In genomic region chr4:148468396-148468795, GRCm38 (mm10) we compare ENCODE assay signal across 18 mouse cellular contexts. TPM values are rescaled to one million over a fixed set of nuclear protein-coding genes. Genes with fewer than 3 reads are reported as not detected.
"Had no signal": no experiment of that assay in that cellular context is flagged by ENCODE, and none has a peak within 500 bp of the region (broad histone marks: within the 10 kb centered on the region; RNA-seq: fewer than 3 reads in every experiment).

No protein-coding gene starts in this region.

- H3K27ac ChIP-seq: intestine, embryonic 15.5 days; left cerebral cortex, adult 2 months; liver, embryonic 14.5 days; macrophage; midbrain, embryonic 12.5 days; midbrain, embryonic 15.5 days; neural tube, embryonic 12.5 days; neural tube, embryonic 15.5 days; stomach, embryonic 15.5 days had no signal

- H3K9ac ChIP-seq: intestine, embryonic 15.5 days; liver, embryonic 14.5 days; liver, postnatal 0 days; lung, embryonic 14.5 days; midbrain, embryonic 12.5 days; midbrain, embryonic 15.5 days; neural tube, embryonic 12.5 days; neural tube, embryonic 15.5 days; stomach, embryonic 15.5 days had no signal

- H3K9me3 ChIP-seq: intestine, embryonic 15.5 days; midbrain, embryonic 12.5 days; midbrain, embryonic 15.5 days; neural tube, embryonic 12.5 days; neural tube, embryonic 15.5 days; stomach, embryonic 15.5 days had no signal

- DNase-seq: layer of hippocampus, postnatal 36 days; liver, postnatal 0 days; lung, embryonic 14.5 days; right cerebral cortex, adult 18-20 months; right cerebral cortex, postnatal 14 days; right cerebral cortex, postnatal 4 days; spleen, adult 18-20 months; thymus, postnatal 25 days had no signal

- H3K4me1 ChIP-seq: intestine, embryonic 15.5 days; midbrain, embryonic 12.5 days; midbrain, embryonic 15.5 days; neural tube, embryonic 12.5 days; neural tube, embryonic 15.5 days; stomach, embryonic 15.5 days had no signal

- H3K27me3 ChIP-seq: intestine, embryonic 15.5 days; midbrain, embryonic 12.5 days; midbrain, embryonic 15.5 days; neural tube, embryonic 12.5 days; neural tube, embryonic 15.5 days; stomach, embryonic 15.5 days had no signal

- H3K4me3 ChIP-seq: intestine, embryonic 15.5 days; left cerebral cortex, adult 2 months; midbrain, embryonic 12.5 days; midbrain, embryonic 15.5 days; neural tube, embryonic 12.5 days; neural tube, embryonic 15.5 days; stomach, embryonic 15.5 days had no signal

RNA-seq across cellular contexts. Expression of gene Angptl7, which starts 31.9 kb away (rescaled TPM):
- total RNA-seq: megakaryocyte, adult 5-6 weeks had no signal
